Comparison of ENCODE assay signal across 8 mouse cellular contexts in genomic region chr19:16434879-16435278, GRCm38 (mm10). TPM values are rescaled to one million over a fixed set of nuclear protein-coding genes. Genes with fewer than 3 reads are reported as not detected.
DNase-seq lines count a peak whose midpoint lies in the region; ATAC-seq lines count a peak whose summit lies in the region.

No protein-coding gene starts in this region.

- H3K4me1 ChIP-seq in embryonic facial prominence, embryonic 12.5 days = peaks cover 24% of the 10 kb centered on the region
- H3K4me1 ChIP-seq in hindbrain, embryonic 14.5 days (replicated peaks; ENCODE audit: control insufficient read depth, insufficient read depth, low read length) = peaks cover 16% of the 10 kb centered on the region
- H3K4me1 ChIP-seq in liver, embryonic 15.5 days (replicated peaks) = peaks cover 25% of the 10 kb centered on the region
- H3K4me1 ChIP-seq in neural tube, embryonic 12.5 days = peaks cover 24% of the 10 kb centered on the region

- no peak overlapping the region for H3K9ac ChIP-seq in embryonic facial prominence, embryonic 12.5 days
- no peak overlapping the region for H3K9ac ChIP-seq in hindbrain, embryonic 14.5 days
- peak overlapping the region; percentile 10; the same call in 1 of the 2 replicates for H3K9ac ChIP-seq in liver, embryonic 15.5 days
- no peak overlapping the region for H3K9ac ChIP-seq in neural tube, embryonic 12.5 days

- no peaks in the 10 kb centered on the region for H3K36me3 ChIP-seq in embryonic facial prominence, embryonic 12.5 days
- H3K36me3 ChIP-seq in hindbrain, embryonic 14.5 days (replicated peaks; ENCODE audit: control insufficient read depth, insufficient read depth) = no peaks in the 10 kb centered on the region
- no peaks in the 10 kb centered on the region for H3K36me3 ChIP-seq in liver, embryonic 15.5 days (replicated peaks)
- no peaks in the 10 kb centered on the region for H3K36me3 ChIP-seq in neural tube, embryonic 12.5 days

- H3K27me3 ChIP-seq in embryonic facial prominence, embryonic 12.5 days = peaks cover 44% of the 10 kb centered on the region
- H3K27me3 ChIP-seq in hindbrain, embryonic 14.5 days (ENCODE audit: control insufficient read depth, insufficient read depth, low read length) = peaks cover 40% of the 10 kb centered on the region
- H3K27me3 ChIP-seq in liver, embryonic 15.5 days = peaks cover 36% of the 10 kb centered on the region
- peaks cover 22% of the 10 kb centered on the region for H3K27me3 ChIP-seq in neural tube, embryonic 12.5 days (replicated peaks)

- ATAC-seq in embryonic facial prominence, embryonic 12.5 days (ENCODE audit: insufficient number of reproducible peaks, insufficient read depth, low FRiP score, low TSS enrichment) = no peak
- ATAC-seq in hindbrain, embryonic 14.5 days (ENCODE audit: low FRiP score) = no peak
- no peak for ATAC-seq in liver, embryonic 15.5 days (ENCODE audit: insufficient read depth)
- no peak for ATAC-seq in neural tube, embryonic 12.5 days (ENCODE audit: low FRiP score, low read depth)

- no peak overlapping the region for H3K27ac ChIP-seq in embryonic facial prominence, embryonic 12.5 days
- no peak overlapping the region for H3K27ac ChIP-seq in hindbrain, embryonic 14.5 days
- no peak overlapping the region for H3K27ac ChIP-seq in liver, embryonic 15.5 days (replicated peaks)
- H3K27ac ChIP-seq in neural tube, embryonic 12.5 days = no peak overlapping the region

- H3K4me2 ChIP-seq in embryonic facial prominence, embryonic 12.5 days (replicated peaks) = peak overlapping the region; percentile 72
- peak overlapping the region; percentile 75 for H3K4me2 ChIP-seq in hindbrain, embryonic 14.5 days (replicated peaks)
- H3K4me2 ChIP-seq in liver, embryonic 15.5 days = peak overlapping the region; percentile 80
- H3K4me2 ChIP-seq in neural tube, embryonic 12.5 days (replicated peaks) = peak overlapping the region; percentile 72

- DNase-seq in brain, adult 2 months (ENCODE audit: low read depth, low spot score) = peak; percentile 42
- DNase-seq in hindbrain, embryonic 14.5 days (ENCODE audit: low spot score) = peak; percentile 49
- DNase-seq in thymus, postnatal 14 days = no peak
- DNase-seq in adrenal gland, adult 18-20 months (ENCODE audit: low spot score in 2 of 2) = no peak
- DNase-seq in left cerebral cortex, postnatal 4 days = no peak

- 30% methylated on average over 9 of the region's 9 CpGs for WGBS in embryonic facial prominence, embryonic 12.5 days
- WGBS in hindbrain, embryonic 14.5 days = 32% methylated on average over 9 of the region's 9 CpGs
- WGBS in liver, embryonic 15.5 days (ENCODE audit: insufficient replicate concordance) = 11% methylated on average over 9 of the region's 9 CpGs
- WGBS in neural tube, embryonic 12.5 days = 38% methylated on average over 9 of the region's 9 CpGs

- no peaks in the 10 kb centered on the region for H3K9me3 ChIP-seq in embryonic facial prominence, embryonic 12.5 days
- no peaks in the 10 kb centered on the region for H3K9me3 ChIP-seq in hindbrain, embryonic 14.5 days (ENCODE audit: control insufficient read depth, low read length)
- no peaks in the 10 kb centered on the region for H3K9me3 ChIP-seq in liver, embryonic 15.5 days (replicated peaks)
- H3K9me3 ChIP-seq in neural tube, embryonic 12.5 days = no peaks in the 10 kb centered on the region

- intact Hi-C loops in left cerebral cortex, postnatal 4 days (cut with DNase I) = loop anchor here (5.0 to 10.0 kb wide), 2 partner anchors 162 to 380 kb away; no protein-coding TSS in a partner anchor

- 0 out of 2 replicates have a peak overlapping the region, but pooled peaks have one; percentile 43 for H3K4me3 ChIP-seq in embryonic facial prominence, embryonic 12.5 days
- no peak overlapping the region for H3K4me3 ChIP-seq in hindbrain, embryonic 14.5 days (replicated peaks; ENCODE audit: low read length)
- H3K4me3 ChIP-seq in liver, embryonic 15.5 days (replicated peaks) = peak overlapping the region; percentile 52
- H3K4me3 ChIP-seq in neural tube, embryonic 12.5 days = no peak overlapping the region

RNA-seq across cellular contexts. Expression of gene Gna14, which starts 0.7 kb away (rescaled TPM):
- 0.83 and 0.99 TPM in 2 replicates for polyA plus RNA-seq in embryonic facial prominence, embryonic 12.5 days (2016; fragmentation: Nextera tagmentation; extraction: Ambion mirVana)
- polyA plus RNA-seq in hindbrain, embryonic 14.5 days (2014; fragmentation: Nextera tagmentation; extraction: Ambion mirVana) = 0.78 and 1.2 TPM in 2 replicates
- polyA plus RNA-seq in liver, embryonic 15.5 days (2015; fragmentation: Nextera tagmentation; extraction: Ambion mirVana) = 0.64 and 0.78 TPM in 2 replicates
- 0.22 and 0.28 TPM in 2 replicates for polyA plus RNA-seq in neural tube, embryonic 12.5 days (2016; fragmentation: Nextera tagmentation; extraction: Ambion mirVana)
- 10 to 100 TPM; 37.0 to 56.3 TPM for total RNA-seq in adrenal gland, adult 18-20 months (2021)
- total RNA-seq in left cerebral cortex, postnatal 4 days (2021) = under 1 TPM; 0.36 to 0.68 TPM

Comparison
In these comparisons a context has a peak if more than half of its experiments do, and no peak if none do; other contexts are left out.
1. DNase-seq: peak in brain, adult 2 months (single experiment) and hindbrain, embryonic 14.5 days (single experiment); none in thymus, postnatal 14 days (single experiment), adrenal gland, adult 18-20 months (0 of 2) and left cerebral cortex, postnatal 4 days (single experiment).
2. H3K4me3 ChIP-seq: peak in embryonic facial prominence, embryonic 12.5 days (single experiment) and liver, embryonic 15.5 days (single experiment); none in hindbrain, embryonic 14.5 days (single experiment) and neural tube, embryonic 12.5 days (single experiment).
3. Peak in every context shown above with its lines, with median percentiles within 50 percentile points of each other: H3K4me2 ChIP-seq.